Mouse (Mus musculus): ENCODE data around the gene P2rx7. TPM values are rescaled to one million over a fixed set of nuclear protein-coding genes. Genes with fewer than 3 reads are reported as not detected.
A peak's percentile ranks its signal among the peaks of the same experiment; 100 is the strongest.

The P2rx7 gene
- polyA plus RNA-seq, 1 experiment: 2.2 TPM

- Histone ChIP-seq H3K36me3 (ENCODE audit: control insufficient read depth, insufficient read depth) (no peaks in the 10 kb centered on the region), H3K79me2 (ENCODE audit: control insufficient read depth, insufficient read depth) (no peaks in the 10 kb centered on the region), H3K4me2 (ENCODE audit: low read depth) (peak overlapping the region; percentile 15), H3K4me3 (no peak overlapping the region), H3K27me3 (ENCODE audit: control insufficient read depth, insufficient read depth, insufficient read length) (no peaks in the 10 kb centered on the region), H3ac (ENCODE audit: control insufficient read depth, insufficient read length) (no peak overlapping the region)
- TF ChIP-seq USF1 (IDR thresholded peaks at IDR 0.05; ENCODE audit: low read depth): no peak
- no peak for TF ChIP-seq TCF3 (IDR thresholded peaks at IDR 0.05; ENCODE audit: insufficient read length, low read depth)
- no peak for TF ChIP-seq POLR2A (IDR thresholded peaks at IDR 0.05; ENCODE audit: insufficient read length, low read depth)
- TF ChIP-seq POLR2AphosphoS2 (IDR thresholded peaks at IDR 0.05; ENCODE audit: insufficient read length, low read depth): no peak
- TF ChIP-seq MAX (IDR thresholded peaks at IDR 0.05; ENCODE audit: low read depth): no peak
- TF ChIP-seq MYOD1 (IDR thresholded peaks at IDR 0.05; ENCODE audit: control insufficient read depth in 1 of 3, insufficient read length in 2 of 3, low read depth in 2 of 3): no peak
- no peak for TF ChIP-seq CEBPB (IDR thresholded peaks at IDR 0.05; ENCODE audit: insufficient read depth, poor library complexity, severe bottlenecking)
- no peak for TF ChIP-seq SRF (IDR thresholded peaks at IDR 0.05; ENCODE audit: control insufficient read depth, insufficient read length, low read depth)
- no peak for TF ChIP-seq MYOG (IDR thresholded peaks at IDR 0.05; ENCODE audit: control insufficient read depth in 1 of 3, insufficient read depth in 1 of 3, insufficient read length in 2 of 3, low read depth in 2 of 3)
- TF ChIP-seq REST (IDR thresholded peaks at IDR 0.05; ENCODE audit: insufficient read depth, insufficient read length): no peak
- no peak for TF ChIP-seq TCF12 (IDR thresholded peaks at IDR 0.05; ENCODE audit: insufficient read depth, poor library complexity, severe bottlenecking)
- no peak for TF ChIP-seq E2F4 (IDR thresholded peaks at IDR 0.05; ENCODE audit: insufficient read depth)
Observed at GRCm38 (mm10) chr5:122731991-122732673, 88.4 kb downstream of the P2rx7 start.

- Histone ChIP-seq H3K79me2 (ENCODE audit: control insufficient read depth, insufficient read depth) (no peaks in the 10 kb centered on the region), H3K4me3 (no peak overlapping the region), H3K27me3 (ENCODE audit: control insufficient read depth, insufficient read depth, insufficient read length) (no peaks in the 10 kb centered on the region), H3K36me3 (ENCODE audit: control insufficient read depth, insufficient read depth) (no peaks in the 10 kb centered on the region), H3K4me2 (ENCODE audit: low read depth) (no peak overlapping the region), H3ac (ENCODE audit: control insufficient read depth, insufficient read length) (no peak overlapping the region)
- TF ChIP-seq POLR2AphosphoS2 (IDR thresholded peaks at IDR 0.05; ENCODE audit: insufficient read length, low read depth) (no peak), POLR2A (IDR thresholded peaks at IDR 0.05; ENCODE audit: insufficient read length, low read depth) (no peak), E2F4 (IDR thresholded peaks at IDR 0.05; ENCODE audit: insufficient read depth) (no peak)
Observed at GRCm38 (mm10) chr5:122733881-122734280, 90.2 kb downstream of the P2rx7 start.

DNA sequence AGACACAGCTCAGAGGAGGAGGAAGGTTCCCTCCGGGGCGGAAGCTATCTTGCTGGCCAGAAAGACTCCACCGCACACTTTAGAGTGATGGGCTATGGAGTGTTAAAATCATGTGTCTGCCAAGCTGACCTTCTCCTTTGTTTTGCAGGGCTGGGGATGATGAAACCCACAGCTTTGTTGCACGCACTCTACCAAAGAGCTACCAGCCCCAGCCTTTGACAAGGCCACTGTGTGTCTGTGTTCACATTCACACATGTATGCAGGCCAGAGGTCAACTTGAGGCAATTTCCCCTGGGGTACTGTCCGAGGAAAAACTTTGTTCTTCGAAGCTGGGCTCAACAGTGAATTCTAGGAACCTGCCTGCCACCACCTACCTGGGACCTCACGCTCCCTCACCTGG, 92.1 kb downstream of the P2rx7 start:
- Histone ChIP-seq H3K36me3 (ENCODE audit: control insufficient read depth, insufficient read depth) (no peaks in the 10 kb centered on the region), H3K79me2 (ENCODE audit: control insufficient read depth, insufficient read depth) (no peaks in the 10 kb centered on the region), H3ac (ENCODE audit: control insufficient read depth, insufficient read length) (no peak overlapping the region), H3K4me3 (no peak overlapping the region), H3K4me2 (ENCODE audit: low read depth) (no peak overlapping the region), H3K27me3 (ENCODE audit: control insufficient read depth, insufficient read depth, insufficient read length) (no peaks in the 10 kb centered on the region)
- TF ChIP-seq USF1 (IDR thresholded peaks at IDR 0.05; ENCODE audit: low read depth) (no peak), TCF12 (IDR thresholded peaks at IDR 0.05; ENCODE audit: insufficient read depth, poor library complexity, severe bottlenecking) (no peak), POLR2A (IDR thresholded peaks at IDR 0.05; ENCODE audit: insufficient read length, low read depth) (no peak), MAX (IDR thresholded peaks at IDR 0.05; ENCODE audit: low read depth) (no peak), MYOD1 (IDR thresholded peaks at IDR 0.05; ENCODE audit: control insufficient read depth in 1 of 3, insufficient read length in 2 of 3, low read depth in 2 of 3) (no peak), CEBPB (IDR thresholded peaks at IDR 0.05; ENCODE audit: insufficient read depth, poor library complexity, severe bottlenecking) (no peak), E2F4 (IDR thresholded peaks at IDR 0.05; ENCODE audit: insufficient read depth) (no peak), TCF3 (IDR thresholded peaks at IDR 0.05; ENCODE audit: insufficient read length, low read depth) (no peak), REST (IDR thresholded peaks at IDR 0.05; ENCODE audit: insufficient read depth, insufficient read length) (no peak), MYOG (IDR thresholded peaks at IDR 0.05; ENCODE audit: control insufficient read depth in 1 of 3, insufficient read depth in 1 of 3, insufficient read length in 2 of 3, low read depth in 2 of 3) (no peak), POLR2AphosphoS2 (IDR thresholded peaks at IDR 0.05; ENCODE audit: insufficient read length, low read depth) (no peak), SRF (IDR thresholded peaks at IDR 0.05; ENCODE audit: control insufficient read depth, insufficient read length, low read depth) (no peak)

DNA sequence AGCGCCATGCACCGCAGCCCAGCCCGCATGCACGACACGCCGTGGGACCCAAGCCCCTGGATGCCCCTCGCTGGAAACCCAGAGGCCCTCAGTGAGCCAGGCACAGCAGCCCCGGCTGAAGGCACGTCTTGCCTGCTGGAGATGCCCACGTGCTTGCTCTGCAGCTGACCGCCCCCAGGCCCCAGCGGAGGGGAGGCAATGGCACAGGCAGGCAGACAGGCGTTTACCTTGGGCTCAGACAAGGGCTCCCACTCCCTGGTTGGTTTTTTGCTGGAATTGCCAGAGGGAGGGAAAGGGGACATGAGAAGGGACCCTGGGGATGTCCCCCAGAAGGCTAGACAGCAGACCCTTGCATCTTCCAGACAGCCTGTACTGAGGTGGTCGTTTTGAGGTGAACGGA, 93.0 kb downstream of the P2rx7 start:
- TF ChIP-seq POLR2AphosphoS2 (IDR thresholded peaks at IDR 0.05; ENCODE audit: insufficient read length, low read depth): no peak
- TF ChIP-seq MYOD1 (IDR thresholded peaks at IDR 0.05; ENCODE audit: control insufficient read depth in 1 of 3, insufficient read length in 2 of 3, low read depth in 2 of 3): no peak
- TF ChIP-seq REST (IDR thresholded peaks at IDR 0.05; ENCODE audit: insufficient read depth, insufficient read length): no peak
- no peak for TF ChIP-seq USF1 (IDR thresholded peaks at IDR 0.05; ENCODE audit: low read depth)
- no peak for TF ChIP-seq POLR2A (IDR thresholded peaks at IDR 0.05; ENCODE audit: insufficient read length, low read depth)
- no peak for TF ChIP-seq TCF3 (IDR thresholded peaks at IDR 0.05; ENCODE audit: insufficient read length, low read depth)
- no peak for TF ChIP-seq CEBPB (IDR thresholded peaks at IDR 0.05; ENCODE audit: insufficient read depth, poor library complexity, severe bottlenecking)
- TF ChIP-seq SRF (IDR thresholded peaks at IDR 0.05; ENCODE audit: control insufficient read depth, insufficient read length, low read depth): no peak
- no peak for TF ChIP-seq TCF12 (IDR thresholded peaks at IDR 0.05; ENCODE audit: insufficient read depth, poor library complexity, severe bottlenecking)
- TF ChIP-seq E2F4 (IDR thresholded peaks at IDR 0.05; ENCODE audit: insufficient read depth): no peak
- TF ChIP-seq MAX (IDR thresholded peaks at IDR 0.05; ENCODE audit: low read depth): no peak
- Histone ChIP-seq H3K36me3 (ENCODE audit: control insufficient read depth, insufficient read depth) (no peaks in the 10 kb centered on the region), H3K79me2 (ENCODE audit: control insufficient read depth, insufficient read depth) (no peaks in the 10 kb centered on the region), H3K27me3 (ENCODE audit: control insufficient read depth, insufficient read depth, insufficient read length) (no peaks in the 10 kb centered on the region), H3ac (ENCODE audit: control insufficient read depth, insufficient read length) (no peak overlapping the region), H3K4me2 (ENCODE audit: low read depth) (no peak overlapping the region), H3K4me3 (no peak overlapping the region)

Other genes starting within 250 kb of the P2rx7 start
- 62.7 TPM for gene Anapc7, start 222.2 kb upstream of the P2rx7 start, polyA plus RNA-seq (2012; fragmentation: generic; extraction: Trizol)
- 295 TPM for gene Atp2a2, start 141.7 kb upstream of the P2rx7 start, polyA plus RNA-seq (2012; fragmentation: generic; extraction: Trizol)
- gene Ift81, start 29.4 kb upstream of the P2rx7 start, polyA plus RNA-seq (2012; fragmentation: generic; extraction: Trizol): 5.6 TPM
- 23.2 TPM for gene P2rx4, start 63.6 kb downstream of the P2rx7 start, polyA plus RNA-seq (2012; fragmentation: generic; extraction: Trizol)
- gene Camkk2, start 135.5 kb downstream of the P2rx7 start, polyA plus RNA-seq (2012; fragmentation: generic; extraction: Trizol): 8.2 TPM
- 197 TPM for gene Anapc5, start 177.4 kb downstream of the P2rx7 start, polyA plus RNA-seq (2012; fragmentation: generic; extraction: Trizol)
- 8.2 TPM for gene Rnf34, start 206.1 kb downstream of the P2rx7 start, polyA plus RNA-seq (2012; fragmentation: generic; extraction: Trizol)

Data from myocyte (in vitro differentiated cells).